ENCODE assay signal across 29 mouse cellular contexts in the genomic region with DNA sequence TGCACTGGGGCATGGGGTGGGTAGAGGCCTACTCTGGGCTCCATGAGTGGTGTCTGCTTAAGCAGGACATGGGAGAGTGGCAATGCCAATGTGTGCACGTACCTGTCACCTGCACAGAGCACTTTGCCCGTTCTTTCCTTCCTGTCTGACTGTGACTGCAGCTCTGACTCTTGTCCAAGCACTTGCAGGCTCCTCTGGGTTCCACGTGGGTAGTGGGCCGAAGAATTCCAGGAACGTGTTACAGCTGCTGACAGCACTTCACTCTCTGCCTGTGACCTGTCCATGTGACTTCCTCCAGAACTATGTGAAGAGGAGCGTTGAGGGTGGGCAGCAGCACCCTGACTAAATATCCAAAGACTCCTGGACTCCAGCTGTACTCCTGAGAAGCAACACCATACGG. TPM values are rescaled to one million over a fixed set of nuclear protein-coding genes. Genes with fewer than 3 reads are reported as not detected.
DNase-seq lines count a peak whose midpoint lies in the region; ATAC-seq lines count a peak whose summit lies in the region.
"Had no signal": no experiment of that assay in that cellular context is flagged by ENCODE, and none has a peak within 500 bp of the region (broad histone marks: within the 10 kb centered on the region; RNA-seq: fewer than 3 reads in every experiment).

No protein-coding gene starts in this region.

- no peaks in the 10 kb centered on the region for H3K27me3 ChIP-seq in embryonic facial prominence, embryonic 15.5 days
- H3K27me3 ChIP-seq in embryonic facial prominence, embryonic 10.5 days (replicated peaks; ENCODE audit: low read depth, poor library complexity, severe bottlenecking) = no peaks in the 10 kb centered on the region
- H3K27me3 ChIP-seq in kidney, embryonic 16.5 days (ENCODE audit: insufficient read depth, low read length) = no peaks in the 10 kb centered on the region

- 67% methylated on average over 7 of the region's 7 CpGs for WGBS in embryonic facial prominence, embryonic 15.5 days
- WGBS in embryonic facial prominence, embryonic 10.5 days = 80% methylated on average over 7 of the region's 7 CpGs
- WGBS in kidney, embryonic 16.5 days = 52% methylated on average over 7 of the region's 7 CpGs

- no peaks in the 10 kb centered on the region for H3K9me3 ChIP-seq in embryonic facial prominence, embryonic 15.5 days (replicated peaks)
- no peaks in the 10 kb centered on the region for H3K9me3 ChIP-seq in embryonic facial prominence, embryonic 10.5 days
- no peaks in the 10 kb centered on the region for H3K9me3 ChIP-seq in kidney, embryonic 16.5 days (ENCODE audit: low read length)
- H3K9me3 ChIP-seq: limb, embryonic 10.5 days; megakaryocyte, embryonic 14.5 days had no signal

- H3K4me1 ChIP-seq in embryonic facial prominence, embryonic 15.5 days = no peaks in the 10 kb centered on the region
- no peaks in the 10 kb centered on the region; the same call in 1 of the 2 replicates for H3K4me1 ChIP-seq in embryonic facial prominence, embryonic 10.5 days
- no peaks in the 10 kb centered on the region for H3K4me1 ChIP-seq in kidney, embryonic 16.5 days (ENCODE audit: insufficient read depth, low read length)
- H3K4me1 ChIP-seq: limb, embryonic 10.5 days had no signal

- no peak overlapping the region for H3K27ac ChIP-seq in embryonic facial prominence, embryonic 15.5 days (replicated peaks)
- H3K27ac ChIP-seq in embryonic facial prominence, embryonic 10.5 days (replicated peaks) = no peak overlapping the region
- H3K27ac ChIP-seq in kidney, embryonic 16.5 days (ENCODE audit: low read length) = no peak overlapping the region
- H3K27ac ChIP-seq: left cerebral cortex, adult 2 months; limb, embryonic 10.5 days had no signal

- no peak overlapping the region for H3K4me3 ChIP-seq in embryonic facial prominence, embryonic 15.5 days (replicated peaks)
- H3K4me3 ChIP-seq in embryonic facial prominence, embryonic 10.5 days = no peak overlapping the region
- no peak overlapping the region for H3K4me3 ChIP-seq in kidney, embryonic 16.5 days (ENCODE audit: low read length)
- H3K4me3 ChIP-seq: left cerebral cortex, adult 2 months; limb, embryonic 10.5 days; megakaryocyte, embryonic 14.5 days; myocyte had no signal

- H3K4me2 ChIP-seq in embryonic facial prominence, embryonic 15.5 days (replicated peaks) = no peak overlapping the region
- H3K4me2 ChIP-seq in kidney, embryonic 16.5 days (replicated peaks; ENCODE audit: low read depth, low read length) = no peak overlapping the region

- no peaks in the 10 kb centered on the region for H3K36me3 ChIP-seq in embryonic facial prominence, embryonic 15.5 days
- H3K36me3 ChIP-seq in embryonic facial prominence, embryonic 10.5 days (replicated peaks) = no peaks in the 10 kb centered on the region
- no peaks in the 10 kb centered on the region for H3K36me3 ChIP-seq in kidney, embryonic 16.5 days (ENCODE audit: insufficient read depth, low read length)
- H3K36me3 ChIP-seq: limb, embryonic 10.5 days had no signal

- no peak for DNase-seq in embryonic facial prominence, embryonic 10.5 days (ENCODE audit: low spot score)
- DNase-seq in kidney, adult 18-20 months = peak; percentile 71
- peak; percentile 66 to 70 for DNase-seq in kidney, adult 8-10 months
- DNase-seq in frontal cortex, postnatal 14 days (ENCODE audit: low spot score in 2 of 2) = no peak
- no peak for DNase-seq in adrenal gland, postnatal 25 days
- DNase-seq: adrenal gland, postnatal 10 days; cerebellum, adult 11 months; cerebellum, postnatal 10 days; gastrocnemius, postnatal 10 days; layer of hippocampus, adult 9-11 months; lung, adult 18-20 months; midbrain, embryonic 14.5 days; thymus, postnatal 36 days had no signal

- 0 out of 2 replicates have a peak, but pooled peaks have one; percentile 37 for ATAC-seq in embryonic facial prominence, embryonic 15.5 days (ENCODE audit: insufficient number of reproducible peaks, low FRiP score, low TSS enrichment, low read depth)
- no peak for ATAC-seq in kidney, embryonic 16.5 days (ENCODE audit: low FRiP score, low TSS enrichment)
- ATAC-seq in cerebellum, adult (ENCODE audit: insufficient number of reproducible peaks, low FRiP score, low TSS enrichment) = no peak
- ATAC-seq: activated CD4-positive, CD25-positive, alpha-beta regulatory T cell, adult 4 months; hindbrain, embryonic 16.5 days; intestine, embryonic 16.5 days had no signal

- H3K9ac ChIP-seq in embryonic facial prominence, embryonic 15.5 days = no peak overlapping the region
- no peak overlapping the region for H3K9ac ChIP-seq in kidney, embryonic 16.5 days (replicated peaks; ENCODE audit: low read length)

RNA-seq across cellular contexts. Expression of a gene that starts 19.9 kb away (rescaled TPM):
- 0.37 and 0.44 TPM in 2 replicates for polyA plus RNA-seq in embryonic facial prominence, embryonic 15.5 days (2015; fragmentation: Nextera tagmentation; extraction: Ambion mirVana)
- polyA plus RNA-seq in embryonic facial prominence, embryonic 10.5 days (2016; fragmentation: Nextera tagmentation; extraction: Ambion mirVana) = 0.20 TPM in 1 of 2 replicates, not detected in the other
- 0.21 TPM in 1 of 2 replicates, not detected in the other for polyA plus RNA-seq in kidney, embryonic 16.5 days (2015; fragmentation: Nextera tagmentation; extraction: Ambion mirVana)
- total RNA-seq in adrenal gland, postnatal 25 days (2021) = not detected in 2 replicates
- total RNA-seq: adrenal gland, postnatal 10 days; gastrocnemius, postnatal 10 days; hematopoietic stem cell, adult 5-6 weeks; left cerebral cortex, adult 2 months; liver, adult 2 months had no signal
- polyA plus RNA-seq: activated CD4-positive, CD25-positive, alpha-beta regulatory T cell, adult 4 months; brain, embryonic 14.5 days; embryonic facial prominence, embryonic 14.5 days; intestine, embryonic 16.5 days; limb, embryonic 10.5 days; liver, adult 2 months; midbrain, embryonic 14.5 days; small intestine, adult 2 months had no signal

RNA-seq across cellular contexts. Expression of a gene that starts 25.0 kb away (rescaled TPM):
- 20.6 and 22.0 TPM in 2 replicates for polyA plus RNA-seq in embryonic facial prominence, embryonic 15.5 days (2015; fragmentation: Nextera tagmentation; extraction: Ambion mirVana)
- 10.6 and 12.2 TPM in 2 replicates for polyA plus RNA-seq in embryonic facial prominence, embryonic 10.5 days (2016; fragmentation: Nextera tagmentation; extraction: Ambion mirVana)
- 10.4 and 13.9 TPM in 2 replicates for polyA plus RNA-seq in kidney, embryonic 16.5 days (2015; fragmentation: Nextera tagmentation; extraction: Ambion mirVana)
- total RNA-seq in adrenal gland, postnatal 25 days (2021) = 44.6 and 50.5 TPM in 2 replicates

RNA-seq across cellular contexts. Expression of a gene that starts 29.1 kb away (rescaled TPM):
- polyA plus RNA-seq in embryonic facial prominence, embryonic 15.5 days (2015; fragmentation: Nextera tagmentation; extraction: Ambion mirVana) = 92.0 and 93.3 TPM in 2 replicates
- polyA plus RNA-seq in embryonic facial prominence, embryonic 10.5 days (2016; fragmentation: Nextera tagmentation; extraction: Ambion mirVana) = 30.9 and 31.0 TPM in 2 replicates
- 58.6 and 61.5 TPM in 2 replicates for polyA plus RNA-seq in kidney, embryonic 16.5 days (2015; fragmentation: Nextera tagmentation; extraction: Ambion mirVana)
- total RNA-seq in adrenal gland, postnatal 25 days (2021) = 41.0 and 43.3 TPM in 2 replicates

RNA-seq across cellular contexts. Expression of a gene that starts 34.8 kb away (rescaled TPM):
- polyA plus RNA-seq in embryonic facial prominence, embryonic 15.5 days (2015; fragmentation: Nextera tagmentation; extraction: Ambion mirVana) = 0.42 and 0.43 TPM in 2 replicates
- 0.20 TPM in 1 of 2 replicates, not detected in the other for polyA plus RNA-seq in embryonic facial prominence, embryonic 10.5 days (2016; fragmentation: Nextera tagmentation; extraction: Ambion mirVana)
- 0.41 and 1.00 TPM in 2 replicates for polyA plus RNA-seq in kidney, embryonic 16.5 days (2015; fragmentation: Nextera tagmentation; extraction: Ambion mirVana)
- not detected in 2 replicates for total RNA-seq in adrenal gland, postnatal 25 days (2021)
- total RNA-seq: adrenal gland, postnatal 10 days; ES-E14; gastrocnemius, postnatal 10 days; hematopoietic stem cell, adult 5-6 weeks; left cerebral cortex, adult 2 months; liver, adult 2 months had no signal
- polyA plus RNA-seq: activated CD4-positive, CD25-positive, alpha-beta regulatory T cell, adult 4 months; embryonic facial prominence, embryonic 14.5 days; liver, adult 2 months; myocyte; small intestine, adult 2 months had no signal

Comparison
In these comparisons a context has a peak if more than half of its experiments do, and no peak if none do; other contexts are left out.
1. DNase-seq: peak in kidney, adult 18-20 months (single experiment) and kidney, adult 8-10 months (2 of 2); none in embryonic facial prominence, embryonic 10.5 days (single experiment), frontal cortex, postnatal 14 days (0 of 2) and adrenal gland, postnatal 25 days (single experiment).